Mouse (Mus musculus) myocyte (in vitro differentiated cells): ENCODE results near the gene Robo1. TPM values are rescaled to one million over a fixed set of nuclear protein-coding genes. Genes with fewer than 3 reads are reported as not detected.

Experiments used
- H3K27me3 ChIP-seq: one replicate; pipeline ENCODE4 v1.6.1; 2011; ENCODE audit not compliant: control insufficient read depth, insufficient read depth, insufficient read length
- H3K36me3 ChIP-seq: one replicate; pipeline ENCODE4 v1.6.1; 2011; ENCODE audit not compliant: control insufficient read depth, insufficient read depth
- H3K4me2 ChIP-seq: one replicate; pipeline ENCODE4 v1.6.1; 2011; ENCODE audit warnings: low read depth, control low read depth
- H3K4me3 ChIP-seq: one replicate; pipeline ENCODE4 v1.5.1; 2011; ENCODE audit warnings: mild to moderate bottlenecking, control low read depth, moderate library complexity
- H3K79me2 ChIP-seq: one replicate; pipeline ENCODE4 v1.6.1; 2011; ENCODE audit not compliant: control insufficient read depth, insufficient read depth
- H3ac ChIP-seq: one replicate; pipeline ENCODE4 v1.6.1; 2011; ENCODE audit not compliant: control insufficient read depth, insufficient read length
- CEBPB ChIP-seq: IDR thresholded peaks from 2 replicates; pipeline ENCODE4 v1.6.1; 2011; ENCODE audit warnings: mild to moderate bottlenecking, moderate library complexity; ENCODE audit not compliant: poor library complexity, insufficient read depth, severe bottlenecking
- E2F4 ChIP-seq: IDR thresholded peaks from one replicate; pipeline ENCODE4 v1.6.1; 2011; ENCODE audit warnings: mild to moderate bottlenecking, control low read depth, moderate library complexity; ENCODE audit not compliant: insufficient read depth
- MAX ChIP-seq: IDR thresholded peaks from one replicate; pipeline ENCODE4 v1.6.1; 2011; ENCODE audit warnings: low read depth, mild to moderate bottlenecking, control low read depth
- MYOD1 ChIP-seq, 3 experiments: IDR thresholded peaks; one replicate each; pipeline ENCODE4 v1.6.1; 2011; ENCODE audit warnings: control low read depth in 2 of 3, low read depth in 2 of 3, mild to moderate bottlenecking in 2 of 3, moderate library complexity in 1 of 3; ENCODE audit not compliant: insufficient read length in 2 of 3, control insufficient read depth in 1 of 3
- MYOG ChIP-seq, 3 experiments: IDR thresholded peaks; one replicate each; pipeline ENCODE4 v1.6.1; 2011; ENCODE audit warnings: control low read depth in 2 of 3, low read depth in 2 of 3, mild to moderate bottlenecking in 2 of 3; ENCODE audit not compliant: insufficient read length in 2 of 3, control insufficient read depth in 1 of 3, insufficient read depth in 1 of 3
- POLR2A ChIP-seq: IDR thresholded peaks from one replicate; pipeline ENCODE4 v1.6.1; 2011; ENCODE audit warnings: low read depth, mild to moderate bottlenecking, control low read depth, moderate library complexity; ENCODE audit not compliant: insufficient read length
- POLR2AphosphoS2 ChIP-seq: IDR thresholded peaks from one replicate; pipeline ENCODE4 v1.6.1; 2011; ENCODE audit warnings: low read depth, control low read depth; ENCODE audit not compliant: insufficient read length
- REST ChIP-seq: IDR thresholded peaks from one replicate; pipeline ENCODE4 v1.6.1; 2011; ENCODE audit warnings: mild to moderate bottlenecking, control low read depth, moderate library complexity; ENCODE audit not compliant: insufficient read depth, insufficient read length
- SRF ChIP-seq: IDR thresholded peaks from one replicate; pipeline ENCODE4 v1.6.1; 2011; ENCODE audit warnings: low read depth; ENCODE audit not compliant: control insufficient read depth, insufficient read length
- TCF12 ChIP-seq: IDR thresholded peaks from one replicate; pipeline ENCODE4 v1.6.1; 2011; ENCODE audit warnings: mild to moderate bottlenecking, control low read depth; ENCODE audit not compliant: poor library complexity, insufficient read depth, severe bottlenecking
- TCF3 ChIP-seq: IDR thresholded peaks from one replicate; pipeline ENCODE4 v1.6.1; 2011; ENCODE audit warnings: low read depth, control low read depth; ENCODE audit not compliant: insufficient read length
- USF1 ChIP-seq: IDR thresholded peaks from one replicate; pipeline ENCODE4 v1.6.1; 2011; ENCODE audit warnings: low read depth, mild to moderate bottlenecking, control low read depth, moderate library complexity
- polyA plus RNA-seq: library from polyadenylated mRNA; unstranded; fragments of >200 nt; fragmentation: generic; extraction: Trizol; gene quantifications from one replicate; pipeline ENCODE4 v1.2.1, GENCODE M21; 2012; ENCODE audit warnings: missing spikeins

The Robo1 gene
- polyA plus RNA-seq, 1 experiment = 3.5 TPM

DNA sequence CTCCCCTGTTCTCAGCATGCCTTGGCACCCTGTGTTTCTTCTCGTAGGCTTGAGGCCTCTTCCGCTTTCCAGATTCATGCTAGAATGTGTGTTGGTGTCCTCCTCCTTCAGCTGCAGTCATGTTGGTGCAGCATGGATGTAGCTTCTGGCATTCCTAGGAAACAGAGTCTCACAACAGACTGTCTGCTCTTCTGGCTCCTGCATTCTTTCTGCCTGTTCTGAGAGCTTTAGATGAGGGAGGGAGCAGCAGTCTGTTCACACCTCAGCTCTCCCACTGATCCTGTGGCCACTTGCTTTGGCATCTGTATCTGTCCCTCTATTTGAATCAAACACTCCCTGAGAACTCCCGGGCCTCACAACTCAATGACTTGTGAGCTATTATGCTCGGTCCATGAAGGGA, 707.9 kb downstream of the Robo1 start:
- H3K27me3 ChIP-seq = no peaks in the 10 kb centered on the region

GRCm38 (mm10) chr16:73016801-73017200, 708.7 kb downstream of the Robo1 start:
- no peaks in the 10 kb centered on the region for H3K79me2 ChIP-seq
- H3K4me2 ChIP-seq = no peak overlapping the region
- TF ChIP-seq USF1 = no peak
- no peak for TF ChIP-seq TCF3
- no peak for TF ChIP-seq CEBPB
- no peaks in the 10 kb centered on the region for H3K27me3 ChIP-seq
- no peak overlapping the region for H3ac ChIP-seq
- H3K4me3 ChIP-seq = no peak overlapping the region
- no peaks in the 10 kb centered on the region for H3K36me3 ChIP-seq

More for the DNA sequence above, 707.9 kb downstream of the Robo1 start:
- Histone ChIP-seq H3K4me2 (no peak overlapping the region), H3K36me3 (no peaks in the 10 kb centered on the region), H3ac (no peak overlapping the region), H3K4me3 (no peak overlapping the region), H3K79me2 (no peaks in the 10 kb centered on the region)
- TF ChIP-seq MAX (no peak), USF1 (no peak), SRF (no peak), TCF12 (no peak), MYOG (IDR thresholded peaks at IDR 0.05; ENCODE audit: control insufficient read depth in 1 of 3, insufficient read depth in 1 of 3, insufficient read length in 2 of 3, low read depth in 2 of 3) (no peak), POLR2A (no peak), REST (no peak), CEBPB (no peak), POLR2AphosphoS2 (no peak), E2F4 (no peak)

GRCm38 (mm10) chr16:73024326-73024725, 716.2 kb downstream of the Robo1 start:
- H3K27me3 ChIP-seq = no peaks in the 10 kb centered on the region
- no peak overlapping the region for H3ac ChIP-seq
- no peak overlapping the region for H3K4me3 ChIP-seq
- no peaks in the 10 kb centered on the region for H3K36me3 ChIP-seq
- no peak overlapping the region for H3K4me2 ChIP-seq
- TF ChIP-seq POLR2A = no peak
- TF ChIP-seq MYOD1 (IDR thresholded peaks at IDR 0.05; ENCODE audit: control insufficient read depth in 1 of 3, insufficient read length in 2 of 3, low read depth in 2 of 3) = no peak
- TF ChIP-seq USF1 = no peak
- no peak for TF ChIP-seq TCF12
- TF ChIP-seq MYOG (IDR thresholded peaks at IDR 0.05; ENCODE audit: control insufficient read depth in 1 of 3, insufficient read depth in 1 of 3, insufficient read length in 2 of 3, low read depth in 2 of 3) = no peak
- no peak for TF ChIP-seq CEBPB
- TF ChIP-seq TCF3 = no peak
- no peak for TF ChIP-seq SRF
- no peak for TF ChIP-seq REST
- no peak for TF ChIP-seq POLR2AphosphoS2
- TF ChIP-seq MAX = no peak
- TF ChIP-seq E2F4 = no peak
- H3K79me2 ChIP-seq = no peaks in the 10 kb centered on the region

GRCm38 (mm10) chr16:73027692-73028091, 719.6 kb downstream of the Robo1 start:
- Histone ChIP-seq H3K4me2 (no peak overlapping the region), H3ac (no peak overlapping the region), H3K4me3 (no peak overlapping the region), H3K36me3 (no peaks in the 10 kb centered on the region), H3K79me2 (no peaks in the 10 kb centered on the region), H3K27me3 (no peaks in the 10 kb centered on the region)
- TF ChIP-seq REST (no peak), TCF12 (no peak), TCF3 (no peak), MYOD1 (IDR thresholded peaks at IDR 0.05; ENCODE audit: control insufficient read depth in 1 of 3, insufficient read length in 2 of 3, low read depth in 2 of 3) (no peak), MYOG (IDR thresholded peaks at IDR 0.05; ENCODE audit: control insufficient read depth in 1 of 3, insufficient read depth in 1 of 3, insufficient read length in 2 of 3, low read depth in 2 of 3) (no peak), SRF (no peak), CEBPB (no peak), USF1 (no peak), POLR2AphosphoS2 (no peak), POLR2A (no peak), MAX (no peak), E2F4 (no peak)

DNA sequence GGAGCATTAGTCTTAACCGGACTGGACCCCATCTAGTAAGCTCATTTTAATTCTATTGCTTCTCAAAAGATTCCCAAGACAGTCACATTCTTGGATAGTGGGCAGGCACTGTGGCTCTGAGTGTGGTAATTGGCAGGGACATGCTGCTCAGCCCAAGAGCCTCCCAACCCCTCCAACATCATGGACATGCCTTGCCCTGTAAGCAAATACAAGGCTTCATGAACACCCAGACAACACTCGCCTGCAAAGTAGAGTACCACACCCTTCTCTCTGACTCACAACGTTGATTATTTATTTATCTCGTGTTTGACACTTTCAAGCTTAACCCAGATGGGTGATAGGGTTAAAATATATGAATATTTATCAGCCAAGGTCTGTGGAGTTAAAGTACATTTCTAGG, 722.9 kb downstream of the Robo1 start:
- H3K79me2 ChIP-seq = no peaks in the 10 kb centered on the region
- H3K36me3 ChIP-seq = no peaks in the 10 kb centered on the region
- no peak for TF ChIP-seq MYOD1 (IDR thresholded peaks at IDR 0.05; ENCODE audit: control insufficient read depth in 1 of 3, insufficient read length in 2 of 3, low read depth in 2 of 3)
- TF ChIP-seq TCF12 = no peak
- no peak for TF ChIP-seq CEBPB
- TF ChIP-seq E2F4 = no peak
- TF ChIP-seq POLR2AphosphoS2 = no peak
- no peak for TF ChIP-seq USF1
- no peak for TF ChIP-seq MAX
- no peak for TF ChIP-seq SRF
- TF ChIP-seq POLR2A = no peak
- H3K4me3 ChIP-seq = no peak overlapping the region
- H3K4me2 ChIP-seq = no peak overlapping the region
- H3K27me3 ChIP-seq = no peaks in the 10 kb centered on the region
- no peak overlapping the region for H3ac ChIP-seq
